Comparison of ENCODE assay signal across 11 mouse cellular contexts in the genomic region with DNA sequence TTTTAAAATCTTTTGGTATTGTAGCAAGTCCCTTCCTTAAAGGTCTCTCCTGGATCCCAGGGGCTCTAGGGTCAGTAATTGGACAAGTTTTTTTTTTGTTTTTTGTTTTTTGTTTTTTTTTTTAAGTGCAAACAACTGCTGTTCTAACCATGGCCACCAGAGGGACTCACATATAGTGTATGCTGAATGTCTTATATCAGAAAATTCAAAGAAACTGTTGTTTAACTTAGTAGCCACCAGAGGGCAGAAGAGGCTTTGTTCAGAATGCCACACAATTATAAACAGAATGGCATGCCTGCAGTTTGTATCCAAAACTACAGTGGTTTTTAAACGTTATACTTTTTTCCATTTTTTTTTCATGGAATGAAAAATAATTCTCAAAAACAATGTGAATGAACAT. TPM values are rescaled to one million over a fixed set of nuclear protein-coding genes. Genes with fewer than 3 reads are reported as not detected.
DNase-seq lines count a peak whose midpoint lies in the region; ATAC-seq lines count a peak whose summit lies in the region.
"Had no signal": no experiment of that assay in that cellular context is flagged by ENCODE, and none has a peak within 500 bp of the region (broad histone marks: within the 10 kb centered on the region; RNA-seq: fewer than 3 reads in every experiment).

No protein-coding gene starts in this region.

- WGBS in heart, embryonic 12.5 days: 19% methylated on average over 1 of the region's 1 CpGs
- 15% methylated on average over 1 of the region's 1 CpGs for WGBS in forebrain, embryonic 14.5 days

- no peak overlapping the region for H3K27ac ChIP-seq in heart, embryonic 12.5 days (ENCODE audit: poor library complexity, severe bottlenecking)
- no peak overlapping the region for H3K27ac ChIP-seq in forebrain, embryonic 14.5 days (ENCODE audit: low read depth, low read length)

- no peak overlapping the region for H3K4me3 ChIP-seq in heart, embryonic 12.5 days
- no peak overlapping the region for H3K4me3 ChIP-seq in forebrain, embryonic 14.5 days (ENCODE audit: low read depth, low read length)

- intact Hi-C loops in left cerebral cortex, postnatal 4 days (cut with DNase I): loop anchor here (2.0 kb wide), 1 partner anchor 442 kb away; no protein-coding TSS in a partner anchor

- no peak overlapping the region for H3K9ac ChIP-seq in heart, embryonic 12.5 days
- H3K9ac ChIP-seq in forebrain, embryonic 14.5 days (ENCODE audit: low read length): no peak overlapping the region

- no peak for ATAC-seq in heart, embryonic 12.5 days (ENCODE audit: insufficient number of reproducible peaks, low FRiP score)
- ATAC-seq in forebrain, embryonic 14.5 days: peak; percentile 79

- H3K27me3 ChIP-seq in heart, embryonic 12.5 days (replicated peaks): no peaks in the 10 kb centered on the region
- H3K27me3 ChIP-seq in forebrain, embryonic 14.5 days (replicated peaks; ENCODE audit: control insufficient read depth, insufficient read depth, low read length): no peaks in the 10 kb centered on the region

- H3K4me1 ChIP-seq in heart, embryonic 12.5 days (replicated peaks): no peaks in the 10 kb centered on the region
- no peaks in the 10 kb centered on the region for H3K4me1 ChIP-seq in forebrain, embryonic 14.5 days (ENCODE audit: control insufficient read depth, insufficient read depth, low read length)

- no peaks in the 10 kb centered on the region for H3K36me3 ChIP-seq in heart, embryonic 12.5 days
- H3K36me3 ChIP-seq in forebrain, embryonic 14.5 days (ENCODE audit: control insufficient read depth, insufficient read depth, low read length): no peaks in the 10 kb centered on the region

- peaks cover 9% of the 10 kb centered on the region; the same call in 1 of the 2 replicates for H3K9me3 ChIP-seq in heart, embryonic 12.5 days (replicated peaks)
- H3K9me3 ChIP-seq in forebrain, embryonic 14.5 days (replicated peaks; ENCODE audit: control insufficient read depth, low read length): no peaks in the 10 kb centered on the region

- peak; percentile 7 for DNase-seq in heart, postnatal 4 days
- DNase-seq in 416B (ENCODE audit: low read depth): peak; percentile 77
- peak; percentile 80 for DNase-seq in brain, adult 2 months (ENCODE audit: low read depth, low spot score)
- DNase-seq in forebrain, embryonic 14.5 days (ENCODE audit: low spot score): peak; percentile 87
- peak; percentile 35 for DNase-seq in left cerebral cortex, postnatal 4 days
- no peak for DNase-seq in urinary bladder, postnatal 14 days (ENCODE audit: low spot score)
- no peak for DNase-seq in spleen, postnatal 36 days (ENCODE audit: low spot score in 2 of 2)

- H3K4me2 ChIP-seq in heart, embryonic 12.5 days: no peak overlapping the region
- H3K4me2 ChIP-seq in forebrain, embryonic 14.5 days (ENCODE audit: low read length): no peak overlapping the region

RNA-seq across cellular contexts. Expression of a gene that starts 53.6 kb away (rescaled TPM):
- total RNA-seq in heart, postnatal 4 days (2021): not detected
- polyA plus RNA-seq in heart, embryonic 12.5 days (2016; fragmentation: Nextera tagmentation; extraction: Ambion mirVana): not detected in 2 replicates
- polyA plus RNA-seq in forebrain, embryonic 14.5 days (2014; fragmentation: Nextera tagmentation; extraction: Ambion mirVana): not detected in 2 replicates
- not detected for total RNA-seq in left cerebral cortex, postnatal 4 days (2021)
- total RNA-seq: adrenal gland, postnatal 36 days had no signal
- polyA plus RNA-seq: intestine, embryonic 14.5 days; small intestine, adult 2 months had no signal

Comparison
In these comparisons a context has a peak if more than half of its experiments do, and no peak if none do; other contexts are left out.
1. DNase-seq: peak in heart, postnatal 4 days (single experiment), 416B (single experiment), brain, adult 2 months (single experiment), forebrain, embryonic 14.5 days (single experiment) and left cerebral cortex, postnatal 4 days (single experiment); none in urinary bladder, postnatal 14 days (single experiment) and spleen, postnatal 36 days (0 of 2).